Mouse (Mus musculus): ENCODE measurements around the gene B4gat1.
"Not testable (repeated sequence)": the region's sequence is repeated elsewhere in the genome, so short reads cannot be mapped to it uniquely, and the experiment has no call there.

B4gat1 gene

GRCm38 (mm10) chr19:5085145-5085863 lies 46.7 kb downstream of the B4gat1 start, which contains the start of gene Tmem151a:
Gene Tmem151a, minus strand, starts transcription at chr19:5085531.
- no peak for DNase-seq

GRCm38 (mm10) chr19:5086533-5086932 lies 47.9 kb downstream of the B4gat1 start:
- DNase-seq, result not testable (repeated sequence)

GRCm38 (mm10) chr19:5087884-5088728 lies 49.5 kb downstream of the B4gat1 start, which contains the start of gene Yif1a:
Gene Yif1a, plus strand, starts transcription at chr19:5088538.
- peak; percentile 95 for DNase-seq

GRCm38 (mm10) chr19:5089324-5089723 lies 50.7 kb downstream of the B4gat1 start:
- no peak for DNase-seq
